Mouse (Mus musculus) CH12.LX (cell line): ENCODE results near the gene 1600014C23Rik. TPM values are rescaled to one million over a fixed set of nuclear protein-coding genes. Genes with fewer than 3 reads are reported as not detected.
A peak's percentile ranks its signal among the peaks of the same experiment; 100 is the strongest.

ENCODE experiments used
- DNase-seq: peaks from one replicate; pipeline ENCODE4 v3.0.0-alpha.2; 2013; ENCODE audit errors: extremely low read depth
- H3K27ac ChIP-seq: 2 replicates; pipeline ENCODE4 v1.5.1; 2012; ENCODE audit warnings: low read depth, mild to moderate bottlenecking, control low read depth, moderate library complexity; ENCODE audit not compliant: insufficient read depth
- H3K27me3 ChIP-seq: replicated peaks from 2 replicates; pipeline ENCODE3; 2012; ENCODE audit warnings: inconsistent platforms
- H3K36me3 ChIP-seq, 2 experiments: replicated peaks in 1 of 2; 2 replicates each; pipeline versions ENCODE3 to v1.6.1; 2012; ENCODE audit warnings: inconsistent platforms in 1 of 2, low read length in 1 of 2, mild to moderate bottlenecking in 1 of 2, mixed read lengths in 1 of 2, moderate library complexity in 1 of 2; ENCODE audit not compliant: control insufficient read depth in 1 of 2, insufficient read depth in 1 of 2
- H3K4me1 ChIP-seq, 2 experiments: 2 replicates each; pipeline ENCODE4 v1.6.1; 2012; ENCODE audit warnings: inconsistent platforms in 1 of 2, moderate library complexity in 1 of 2; ENCODE audit not compliant: insufficient read depth in 2 of 2, control insufficient read depth in 1 of 2
- H3K4me2 ChIP-seq: 2 replicates; pipeline ENCODE4 v1.6.1; 2012; ENCODE audit warnings: low read depth, mild to moderate bottlenecking, control low read depth; ENCODE audit not compliant: poor library complexity, insufficient read depth, severe bottlenecking
- H3K4me3 ChIP-seq, 3 experiments: fragments of 150-350 bp in 1 of 3; sonication (generic) in 1 of 3; replicated peaks in 1 of 3; 2 replicates each; pipeline versions ENCODE3 to v1.5.1; 2011 to 2012; ENCODE audit warnings: low read depth in 2 of 3, low read length in 2 of 3, mild to moderate bottlenecking in 2 of 3, moderate library complexity in 2 of 3, control low read depth in 1 of 3, improper control_type of control experiment in 1 of 3, inconsistent platforms in 1 of 3, mixed read lengths in 1 of 3; ENCODE audit not compliant: poor library complexity in 1 of 3
- H3K79me2 ChIP-seq: replicated peaks from 2 replicates; pipeline ENCODE4 v1.6.1; 2012; ENCODE audit warnings: mild to moderate bottlenecking, moderate library complexity; ENCODE audit not compliant: control insufficient read depth, poor library complexity, insufficient read depth, severe bottlenecking; ENCODE audit errors: extremely low read depth
- H3K9ac ChIP-seq: 2 replicates; pipeline ENCODE4 v1.6.1; 2012; ENCODE audit warnings: low read depth, mild to moderate bottlenecking, control low read depth, moderate library complexity; ENCODE audit not compliant: insufficient read depth
- H3K9me3 ChIP-seq: replicated peaks from 2 replicates; pipeline ENCODE3; 2012; ENCODE audit warnings: low read length, inconsistent platforms, mixed read lengths
- CHD1 ChIP-seq: IDR thresholded peaks from 2 replicates; pipeline ENCODE4 v1.6.1; 2012; ENCODE audit warnings: low read depth, low read length, improper control_type of control experiment, inconsistent platforms
- CTCF ChIP-seq, 2 experiments: IDR thresholded peaks in 1 of 2; conservative IDR thresholded peaks in 1 of 2; 2 replicates each; pipeline ENCODE4 v1.5.1; 2011 to 2012; ENCODE audit warnings: low read depth in 2 of 2, low read length in 2 of 2, improper control_type of control experiment in 1 of 2, inconsistent platforms in 1 of 2, mild to moderate bottlenecking in 1 of 2, moderate library complexity in 1 of 2
- E2F4 ChIP-seq: IDR thresholded peaks from 2 replicates; pipeline ENCODE4 v1.6.1; 2011; ENCODE audit warnings: low read depth, low read length, improper control_type of control experiment; ENCODE audit not compliant: insufficient replicate concordance
- IRF4 ChIP-seq: IDR thresholded peaks from 2 replicates; pipeline ENCODE4 v1.6.1; 2014; ENCODE audit warnings: low read depth, mild to moderate bottlenecking, inconsistent platforms, low read length, improper control_type of control experiment
- JUN ChIP-seq: IDR thresholded peaks from 2 replicates; pipeline ENCODE4 v1.6.1; 2011; ENCODE audit warnings: low read depth, mild to moderate bottlenecking, low read length, improper control_type of control experiment, moderate library complexity; ENCODE audit not compliant: insufficient read depth
- JUND ChIP-seq: conservative IDR thresholded peaks from 2 replicates; pipeline ENCODE4 v1.6.1; 2011; ENCODE audit warnings: low read depth, low read length, improper control_type of control experiment
- KAT2A ChIP-seq: IDR thresholded peaks from 2 replicates; pipeline ENCODE4 v1.6.1; 2012; ENCODE audit warnings: low read length, improper control_type of control experiment, inconsistent platforms; ENCODE audit not compliant: insufficient replicate concordance
- MAFK ChIP-seq: IDR thresholded peaks from 2 replicates; pipeline ENCODE4 v1.6.1; 2011; ENCODE audit warnings: low read length, improper control_type of control experiment; ENCODE audit not compliant: insufficient replicate concordance
- MAX ChIP-seq: IDR thresholded peaks from 2 replicates; pipeline ENCODE4 v1.6.1; 2011; ENCODE audit warnings: low read length, improper control_type of control experiment
- MAZ ChIP-seq: IDR thresholded peaks from 2 replicates; pipeline ENCODE4 v1.6.1; 2012; ENCODE audit warnings: low read depth, mild to moderate bottlenecking, inconsistent platforms, low read length, improper control_type of control experiment, moderate library complexity
- MYC ChIP-seq: IDR thresholded peaks from 2 replicates; pipeline ENCODE4 v1.6.1; 2011; ENCODE audit warnings: low read depth, mild to moderate bottlenecking, improper control_type of control experiment, low read length
- NELFE ChIP-seq: IDR thresholded peaks from 2 replicates; pipeline ENCODE4 v1.6.1; 2011; ENCODE audit warnings: low read depth, low read length, improper control_type of control experiment
- NRF1 ChIP-seq: IDR thresholded peaks from 2 replicates; pipeline ENCODE4 v1.6.1; 2014; ENCODE audit warnings: low read depth, mild to moderate bottlenecking, inconsistent platforms, low read length, improper control_type of control experiment, moderate library complexity
- PAX5 ChIP-seq: IDR thresholded peaks from 2 replicates; pipeline ENCODE4 v1.6.1; 2012; ENCODE audit warnings: low read length, inconsistent platforms, mixed read lengths
- POLR2A ChIP-seq: IDR thresholded peaks from 2 replicates; pipeline ENCODE4 v1.6.1; 2011; ENCODE audit warnings: low read depth, mild to moderate bottlenecking, improper control_type of control experiment, low read length
- POLR2AphosphoS2 ChIP-seq: IDR thresholded peaks from 2 replicates; pipeline ENCODE4 v1.6.1; 2011; ENCODE audit warnings: low read depth, low read length, improper control_type of control experiment
- RAD21 ChIP-seq: IDR thresholded peaks from 2 replicates; pipeline ENCODE4 v1.6.1; 2011; ENCODE audit warnings: low read depth, mild to moderate bottlenecking, low read length, improper control_type of control experiment, moderate library complexity
- RCOR1 ChIP-seq: conservative IDR thresholded peaks from 2 replicates; pipeline ENCODE4 v1.6.1; 2012; ENCODE audit warnings: low read depth, mild to moderate bottlenecking, inconsistent platforms, low read length, improper control_type of control experiment
- SIN3A ChIP-seq: IDR thresholded peaks from 2 replicates; pipeline ENCODE4 v1.6.1; 2012; ENCODE audit warnings: low read length, improper control_type of control experiment, inconsistent platforms
- TCF12 ChIP-seq: IDR thresholded peaks from 2 replicates; pipeline ENCODE4 v1.6.1; 2014; ENCODE audit warnings: low read depth, mild to moderate bottlenecking, inconsistent platforms, low read length, improper control_type of control experiment
- UBTF ChIP-seq: IDR thresholded peaks from 2 replicates; pipeline ENCODE4 v1.6.1; 2012; ENCODE audit warnings: low read depth, mild to moderate bottlenecking, inconsistent platforms, low read length, improper control_type of control experiment, moderate library complexity
- USF1 ChIP-seq: IDR thresholded peaks from 2 replicates; pipeline ENCODE4 v1.6.1; 2014; ENCODE audit warnings: low read depth, mild to moderate bottlenecking, inconsistent platforms, low read length, improper control_type of control experiment
- USF2 ChIP-seq: conservative IDR thresholded peaks from 2 replicates; pipeline ENCODE4 v1.6.1; 2011; ENCODE audit warnings: low read depth, low read length, improper control_type of control experiment
- ZNF384 ChIP-seq: IDR thresholded peaks from 2 replicates; pipeline ENCODE4 v1.6.1; 2012; ENCODE audit warnings: low read depth, low read length, improper control_type of control experiment, inconsistent platforms
- dilution Hi-C: fragments of 300-500 bp; cut with MboI; formaldehyde crosslinking; loops from 2 replicates; pipeline ENCODE4 v1.14.3; 2020; ENCODE audit warnings: low sequenced_read_pairs; ENCODE audit not compliant: extremely low pct_unique_long_range_greater_than_20kb, extremely low pct_ligation_motif_present
- in situ Hi-C: fragments of 300-500 bp; cut with MboI; formaldehyde crosslinking; loops from 3 replicates; pipeline ENCODE4 v1.14.3; 2019; ENCODE audit warnings: low sequenced_read_pairs, low pct_ligation_motif_present, low pct_unique_long_range_greater_than_20kb, mixed read lengths
- polyA plus RNA-seq: library from polyadenylated mRNA; unstranded; fragments of >175 nt; gene quantifications from 2 replicates; pipeline ENCODE4 v1.2.1, GENCODE M21; 2012; ENCODE audit warnings: low read depth; ENCODE audit not compliant: insufficient read length
- total RNA-seq, 2 experiments: library from RNA; depleted of rRNA; stranded (reverse); fragments of 300-350 nt in 1 of 2; fragments of >200 nt in 1 of 2; gene quantifications; 2 replicates each; pipeline ENCODE4 v1.2.3; 2012 to 2014

The 1600014C23Rik gene
- total and polyA plus RNA-seq, 3 experiments: 0.38 TPM; not detected in 2

GRCm38 (mm10) chr17:45769821-45770220 is 36.2 kb upstream of the 1600014C23Rik start:
- Histone ChIP-seq H3K4me2 (no peak overlapping the region), H3K79me2 (no peaks in the 10 kb centered on the region), H3K27ac (no peak overlapping the region), H3K36me3 (no peaks in the 10 kb centered on the region), H3K4me1 (peaks cover 0 to 5% of the 10 kb centered on the region in 2 experiments; a peak in 2 of 4 replicates), H3K9ac (no peak overlapping the region), H3K9me3 (no peaks in the 10 kb centered on the region), H3K4me3 (no peak overlapping the region), H3K27me3 (peaks cover 78% of the 10 kb centered on the region)
- DNase-seq: no peak
- dilution Hi-C loops: no loop called here
- TF ChIP-seq POLR2A: no peak
- TF ChIP-seq USF2: no peak
- no peak for TF ChIP-seq IRF4
- TF ChIP-seq JUN: no peak
- no peak for TF ChIP-seq UBTF
- no peak for TF ChIP-seq CHD1
- TF ChIP-seq KAT2A: no peak
- in situ Hi-C loops: no loop called here

GRCm38 (mm10) chr17:45767536-45768146 is 34.0 kb upstream of the 1600014C23Rik start:
- Histone ChIP-seq H3K36me3 (no peaks in the 10 kb centered on the region), H3K79me2 (no peaks in the 10 kb centered on the region), H3K9ac (no peak overlapping the region), H3K4me3 (no peak overlapping the region), H3K4me1 (peaks cover 0 to 5% of the 10 kb centered on the region in 2 experiments; a peak in 2 of 4 replicates), H3K27me3 (peaks cover 79% of the 10 kb centered on the region), H3K9me3 (peaks cover 4% of the 10 kb centered on the region), H3K27ac (no peak overlapping the region), H3K4me2 (peak overlapping the region; percentile 24)
- TF ChIP-seq MYC (no peak), TCF12 (peak; percentile 8; the same call in 1 of the 2 replicates)
- DNase-seq: no peak
- dilution Hi-C loops: no loop called here
- in situ Hi-C loops: no loop called here

DNA sequence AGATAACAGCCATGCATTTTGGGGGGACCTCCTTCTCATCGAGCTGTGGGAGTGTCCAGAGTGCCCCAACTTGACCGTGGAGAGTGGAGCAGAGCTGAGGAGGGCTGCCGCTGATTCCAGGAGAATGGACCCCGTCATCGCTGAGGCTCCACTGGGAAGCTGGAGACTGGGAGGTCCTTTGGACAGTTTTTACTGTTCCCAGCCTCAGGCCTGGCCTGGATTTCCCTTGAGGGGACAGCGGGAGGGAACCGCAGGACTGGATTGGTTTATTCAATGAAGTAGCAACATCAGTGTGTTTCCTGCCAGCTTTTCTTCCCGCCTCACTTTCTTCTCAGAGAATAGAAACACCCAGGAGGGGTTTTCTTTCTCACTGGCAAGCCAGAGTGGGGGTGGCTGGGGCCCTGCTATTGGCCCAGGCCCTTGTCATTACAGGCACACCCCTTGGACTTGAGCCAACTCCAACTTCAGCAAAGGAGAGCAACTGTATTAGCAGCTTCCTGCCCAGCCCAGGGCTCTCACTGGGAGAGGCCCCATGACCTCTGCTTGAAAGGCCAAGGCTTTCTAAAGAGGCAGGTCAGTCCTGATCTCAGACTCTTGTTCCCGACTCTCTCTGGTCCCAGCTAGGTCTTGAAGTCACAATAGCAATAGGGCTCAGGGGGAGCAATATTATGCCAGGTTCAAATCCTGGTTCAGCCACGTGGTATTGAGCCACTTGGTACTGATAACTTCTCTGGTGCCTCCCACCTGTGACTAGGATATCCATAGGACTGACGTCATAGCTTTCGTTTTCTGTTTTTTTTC is 33.3 kb upstream of the 1600014C23Rik start:
- H3K79me2 ChIP-seq: no peaks in the 10 kb centered on the region
- H3K9me3 ChIP-seq: peaks cover 4% of the 10 kb centered on the region
- H3K4me2 ChIP-seq: peak overlapping the region; percentile 24
- no peak overlapping the region for H3K27ac ChIP-seq
- in situ Hi-C loops (no loop called here), dilution Hi-C loops (no loop called here)
- peak; percentile 11 for DNase-seq
- peaks cover 0 to 5% of the 10 kb centered on the region in 2 experiments; a peak in 2 of 4 replicates for H3K4me1 ChIP-seq
- no peak overlapping the region for H3K9ac ChIP-seq
- no peaks in the 10 kb centered on the region for H3K36me3 ChIP-seq
- peaks cover 81% of the 10 kb centered on the region for H3K27me3 ChIP-seq
- H3K4me3 ChIP-seq: no peak overlapping the region
- TF ChIP-seq MAZ (no peak), NRF1 (no peak), TCF12 (0 out of 2 replicates have a peak, but pooled peaks have one; percentile 8), JUND (no peak), RCOR1 (no peak), MAFK (no peak), RAD21 (no peak), E2F4 (no peak), MYC (0 out of 2 replicates have a peak, but pooled peaks have one; percentile 33), PAX5 (no peak), KAT2A (no peak), ZNF384 (peak; percentile 54; the same call in 1 of the 2 replicates), POLR2AphosphoS2 (no peak), USF1 (peak; percentile 20; the same call in 1 of the 2 replicates), MAX (peak; percentile 64), SIN3A (no peak), CTCF (conservative IDR thresholded peaks at IDR 0.05 in 1 of 2, IDR thresholded peaks at IDR 0.05 in 1 of 2; ENCODE audit: low read depth in 2 of 2, low read length in 2 of 2) (no peak), NELFE (no peak)
